Mouse (Mus musculus) midbrain, embryonic 11.5 days (tissue): ENCODE results near the gene Cenpv. TPM values are rescaled to one million over a fixed set of nuclear protein-coding genes. Genes with fewer than 3 reads are reported as not detected.
A peak's percentile ranks its signal among the peaks of the same experiment; 100 is the strongest.

ENCODE experiments used
- ATAC-seq: fragments of 200-750 bp; cut with Nextera tagmentation; 2 replicates; pipeline ENCODE4 v1.8.0; 2017; ENCODE audit warnings: moderate TSS enrichment, moderate library complexity; ENCODE audit not compliant: low FRiP score
- DNase-seq: peaks from one replicate; pipeline ENCODE4 v3.0.0; 2015; ENCODE audit warnings: low spot score; ENCODE audit errors: missing footprints
- H3K27ac ChIP-seq: fragments of 300-500 bp; sonication (generic); 2 replicates; pipeline ENCODE4 v1.5.1; 2014; ENCODE audit warnings: low read depth, low read length
- H3K27me3 ChIP-seq: fragments of 300-500 bp; sonication (generic); 2 replicates; pipeline ENCODE4 v1.6.1; 2014; ENCODE audit warnings: mild to moderate bottlenecking, low read length, moderate library complexity, mixed read lengths; ENCODE audit not compliant: control insufficient read depth, insufficient read depth
- H3K36me3 ChIP-seq: fragments of 300-500 bp; sonication (generic); 2 replicates; pipeline ENCODE4 v1.6.1; 2014; ENCODE audit warnings: mild to moderate bottlenecking, low read length, moderate library complexity, mixed read lengths; ENCODE audit not compliant: control insufficient read depth, insufficient read depth
- H3K4me1 ChIP-seq: fragments of 300-500 bp; sonication (generic); 2 replicates; pipeline ENCODE4 v1.6.1; 2014; ENCODE audit warnings: low read length; ENCODE audit not compliant: control insufficient read depth, insufficient read depth
- H3K4me2 ChIP-seq: fragments of 300-500 bp; sonication (generic); 2 replicates; pipeline ENCODE4 v1.6.1; 2014; ENCODE audit warnings: mild to moderate bottlenecking, moderate library complexity
- H3K4me3 ChIP-seq: fragments of 300-500 bp; sonication (generic); 2 replicates; pipeline ENCODE4 v1.5.1; 2014; ENCODE audit warnings: low read depth, low read length
- H3K9ac ChIP-seq: fragments of 300-500 bp; sonication (generic); 2 replicates; pipeline ENCODE4 v1.6.1; 2014; ENCODE audit warnings: low read length
- H3K9me3 ChIP-seq: fragments of 300-500 bp; sonication (generic); 2 replicates; pipeline ENCODE4 v1.6.1; 2016; ENCODE audit warnings: low read length; ENCODE audit not compliant: control insufficient read depth
- WGBS: fragments of 180-500 bp; shearing (Covaris S2); extraction: QIAGEN DNeasy Blood & Tissue Kit; methylation state at CpG from one replicate; pipeline ENCODE4 v1.1.7; 2014; 5-methylcytosine and 5-hydroxymethylcytosine counted together
- polyA plus RNA-seq: library from polyadenylated mRNA; unstranded; fragments of >200 nt; fragmentation: Nextera tagmentation; extraction: Ambion mirVana; gene quantifications from 2 replicates; pipeline ENCODE4 v1.2.1, GENCODE M21; 2014

The Cenpv gene
- polyA plus RNA-seq, 1 experiment from 2014 or later = 68.5 TPM

- no peak for DNase-seq
- Histone ChIP-seq H3K27me3 (peaks cover 7% of the 10 kb centered on the region), H3K4me2 (peak within 1 kb of the TSS; percentile 96), H3K9ac (peak within 1 kb of the TSS; percentile 53; the same call in 1 of the 2 replicates), H3K9me3 (no peaks in the 10 kb centered on the region), H3K36me3 (no peaks in the 10 kb centered on the region), H3K4me1 (no peaks in the 10 kb centered on the region), H3K4me3 (peak within 1 kb of the TSS; percentile 39), H3K27ac (no peak within 1 kb of the TSS)
- 81% methylated on average over 6 of the region's 6 CpGs for WGBS
- ATAC-seq = no peak
Observed at GRCm38 (mm10) chr11:62573959-62574702, 35.1 kb upstream of the Cenpv start, which contains the start of gene Trpv2. TSS of gene Trpv2 (plus strand) at chr11:62574486.

GRCm38 (mm10) chr11:62568300-62568699, 29.2 kb upstream of the Cenpv start:
- Histone ChIP-seq H3K9ac (no peak overlapping the region), H3K9me3 (no peaks in the 10 kb centered on the region), H3K27me3 (no peaks in the 10 kb centered on the region), H3K27ac (no peak overlapping the region), H3K4me1 (no peaks in the 10 kb centered on the region), H3K36me3 (no peaks in the 10 kb centered on the region), H3K4me3 (no peak overlapping the region), H3K4me2 (no peak overlapping the region)
- DNase-seq = no peak
- no peak for ATAC-seq
- WGBS = 75% methylated on average over 3 of the region's 3 CpGs

GRCm38 (mm10) chr11:62566211-62566610, 27.1 kb upstream of the Cenpv start:
- ATAC-seq (no peak), DNase-seq (peak; percentile 70)
- no peaks in the 10 kb centered on the region for H3K36me3 ChIP-seq
- H3K27me3 ChIP-seq = no peaks in the 10 kb centered on the region
- no peak overlapping the region for H3K4me3 ChIP-seq
- no peaks in the 10 kb centered on the region for H3K9me3 ChIP-seq
- 70% methylated on average over 1 of the region's 1 CpGs for WGBS
- no peaks in the 10 kb centered on the region for H3K4me1 ChIP-seq
- H3K4me2 ChIP-seq = no peak overlapping the region
- H3K9ac ChIP-seq = no peak overlapping the region
- H3K27ac ChIP-seq = no peak overlapping the region

GRCm38 (mm10) chr11:62565747-62566146, 26.7 kb upstream of the Cenpv start:
- ATAC-seq = no peak
- H3K4me2 ChIP-seq = no peak overlapping the region
- H3K9me3 ChIP-seq = no peaks in the 10 kb centered on the region
- H3K4me1 ChIP-seq = no peaks in the 10 kb centered on the region
- 77% methylated on average over 7 of the region's 7 CpGs for WGBS
- H3K9ac ChIP-seq = no peak overlapping the region
- H3K27me3 ChIP-seq = no peaks in the 10 kb centered on the region
- DNase-seq = peak; percentile 23
- H3K36me3 ChIP-seq = no peaks in the 10 kb centered on the region
- no peak overlapping the region for H3K4me3 ChIP-seq
- H3K27ac ChIP-seq = no peak overlapping the region

GRCm38 (mm10) chr11:62563590-62563989, 24.5 kb upstream of the Cenpv start:
- H3K27me3 ChIP-seq = no peaks in the 10 kb centered on the region; the same call in 1 of the 2 replicates
- H3K4me2 ChIP-seq = no peak overlapping the region
- peak; percentile 14 for DNase-seq
- no peak overlapping the region for H3K4me3 ChIP-seq
- no peaks in the 10 kb centered on the region for H3K9me3 ChIP-seq
- 90% methylated on average over 2 of the region's 2 CpGs for WGBS
- H3K4me1 ChIP-seq = no peaks in the 10 kb centered on the region
- H3K36me3 ChIP-seq = no peaks in the 10 kb centered on the region
- H3K27ac ChIP-seq = no peak overlapping the region
- no peak overlapping the region for H3K9ac ChIP-seq
- ATAC-seq = no peak

GRCm38 (mm10) chr11:62560463-62561016, 21.5 kb upstream of the Cenpv start:
- Histone ChIP-seq H3K36me3 (no peaks in the 10 kb centered on the region), H3K27ac (no peak overlapping the region), H3K9me3 (no peaks in the 10 kb centered on the region), H3K9ac (peak overlapping the region; percentile 9; the same call in 1 of the 2 replicates), H3K4me2 (peak overlapping the region; percentile 45), H3K27me3 (no peaks in the 10 kb centered on the region; the same call in 1 of the 2 replicates), H3K4me1 (no peaks in the 10 kb centered on the region), H3K4me3 (peak overlapping the region; percentile 22)
- ATAC-seq (no peak), DNase-seq (peak; percentile 92)
- 34% methylated on average over 43 of the region's 43 CpGs for WGBS

GRCm38 (mm10) chr11:62558961-62559646, 20.0 kb upstream of the Cenpv start:
- Histone ChIP-seq H3K27me3 (no peaks in the 10 kb centered on the region; the same call in 1 of the 2 replicates), H3K36me3 (peaks cover 2% of the 10 kb centered on the region; the same call in 1 of the 2 replicates), H3K9ac (no peak overlapping the region), H3K4me1 (peaks cover 6% of the 10 kb centered on the region; the same call in 1 of the 2 replicates), H3K4me2 (no peak overlapping the region), H3K27ac (no peak overlapping the region), H3K9me3 (no peaks in the 10 kb centered on the region), H3K4me3 (no peak overlapping the region)
- peak; percentile 61 for DNase-seq
- WGBS = 61% methylated on average over 6 of the region's 6 CpGs
- ATAC-seq = no peak

GRCm38 (mm10) chr11:62558152-62558551, 19.1 kb upstream of the Cenpv start:
- Histone ChIP-seq H3K9me3 (no peaks in the 10 kb centered on the region), H3K4me1 (peaks cover 13% of the 10 kb centered on the region; the same call in 1 of the 2 replicates), H3K36me3 (peaks cover 6% of the 10 kb centered on the region; the same call in 1 of the 2 replicates), H3K27me3 (no peaks in the 10 kb centered on the region; the same call in 1 of the 2 replicates), H3K27ac (no peak overlapping the region), H3K9ac (no peak overlapping the region), H3K4me2 (no peak overlapping the region), H3K4me3 (no peak overlapping the region)
- DNase-seq = peak; percentile 81
- ATAC-seq = no peak
- 79% methylated on average over 2 of the region's 2 CpGs for WGBS
